Mouse (Mus musculus) hindbrain, embryonic 14.5 days (tissue): ENCODE results near the gene Etl4. TPM values are rescaled to one million over a fixed set of nuclear protein-coding genes. Genes with fewer than 3 reads are reported as not detected.

Experiments used
- ATAC-seq: fragments of 200-750 bp; cut with Nextera tagmentation; 2 replicates; pipeline ENCODE4 v1.8.0; 2017; ENCODE audit warnings: moderate number of reproducible peaks, mild to moderate bottlenecking, moderate TSS enrichment, moderate library complexity; ENCODE audit not compliant: low FRiP score
- DNase-seq: peaks from one replicate; pipeline ENCODE4 v3.0.0-alpha.2; 2015; ENCODE audit warnings: low spot score
- H3K27ac ChIP-seq: fragments of 300-500 bp; sonication (generic); 2 replicates; pipeline ENCODE4 v1.5.1; 2014; ENCODE audit warnings: mild to moderate bottlenecking, moderate library complexity
- H3K27me3 ChIP-seq: fragments of 300-500 bp; sonication (generic); 2 replicates; pipeline ENCODE4 v1.6.1; 2014; ENCODE audit warnings: mild to moderate bottlenecking, low read length, mixed read lengths; ENCODE audit not compliant: control insufficient read depth, insufficient read depth
- H3K36me3 ChIP-seq: fragments of 300-500 bp; sonication (generic); replicated peaks from 2 replicates; pipeline ENCODE4 v1.6.1; 2014; ENCODE audit not compliant: control insufficient read depth, insufficient read depth
- H3K4me1 ChIP-seq: fragments of 300-500 bp; sonication (generic); replicated peaks from 2 replicates; pipeline ENCODE4 v1.6.1; 2014; ENCODE audit warnings: antibody characterized with exemption, low read length, mixed read lengths; ENCODE audit not compliant: control insufficient read depth, insufficient read depth
- H3K4me2 ChIP-seq: fragments of 300-500 bp; sonication (generic); replicated peaks from 2 replicates; pipeline ENCODE4 v1.6.1; 2014; ENCODE audit warnings: mild to moderate bottlenecking, moderate library complexity
- H3K4me3 ChIP-seq: fragments of 300-500 bp; sonication (generic); replicated peaks from 2 replicates; pipeline ENCODE4 v1.5.1; 2014; ENCODE audit warnings: mild to moderate bottlenecking, low read length
- H3K9ac ChIP-seq: fragments of 300-500 bp; sonication (generic); 2 replicates; pipeline ENCODE4 v1.6.1; 2014
- H3K9me3 ChIP-seq: fragments of 300-500 bp; sonication (generic); 2 replicates; pipeline ENCODE4 v1.6.1; 2016; ENCODE audit warnings: low read length; ENCODE audit not compliant: control insufficient read depth
- WGBS: fragments of 180-500 bp; shearing (Covaris S2); extraction: QIAGEN DNeasy Blood & Tissue Kit; methylation state at CpG from one replicate; pipeline ENCODE4 v1.1.7; 2014; 5-methylcytosine and 5-hydroxymethylcytosine counted together
- polyA plus RNA-seq: library from polyadenylated mRNA; unstranded; fragments of >200 nt; fragmentation: Nextera tagmentation; extraction: Ambion mirVana; gene quantifications from 2 replicates; pipeline ENCODE4 v1.2.1, GENCODE M21; 2014

The Etl4 gene
- polyA plus RNA-seq, 1 experiment from 2014 or later = 5.9 TPM

GRCm38 (mm10) chr2:20609203-20609602 is 699.6 kb downstream of the Etl4 start:
- Histone ChIP-seq H3K9ac (no peak overlapping the region), H3K27ac (no peak overlapping the region), H3K36me3 (no peaks in the 10 kb centered on the region), H3K4me2 (no peak overlapping the region), H3K27me3 (no peaks in the 10 kb centered on the region), H3K4me3 (no peak overlapping the region), H3K9me3 (no peaks in the 10 kb centered on the region), H3K4me1 (no peaks in the 10 kb centered on the region)
- ATAC-seq = no peak
- no peak for DNase-seq
- WGBS = 69% methylated on average over 8 of the region's 8 CpGs

GRCm38 (mm10) chr2:20615948-20616347 is 706.4 kb downstream of the Etl4 start:
- no peak overlapping the region for H3K27ac ChIP-seq
- ATAC-seq (no peak), DNase-seq (no peak)
- H3K36me3 ChIP-seq = no peaks in the 10 kb centered on the region
- H3K4me2 ChIP-seq = no peak overlapping the region
- no peaks in the 10 kb centered on the region for H3K27me3 ChIP-seq
- no peaks in the 10 kb centered on the region for H3K9me3 ChIP-seq
- no peak overlapping the region for H3K4me3 ChIP-seq
- H3K4me1 ChIP-seq = no peaks in the 10 kb centered on the region
- no peak overlapping the region for H3K9ac ChIP-seq
- 62% methylated on average over 1 of the region's 1 CpGs for WGBS

GRCm38 (mm10) chr2:20618396-20618795 is 708.8 kb downstream of the Etl4 start:
- H3K27ac ChIP-seq = no peak overlapping the region
- no peak for DNase-seq
- no peak overlapping the region for H3K4me3 ChIP-seq
- no peaks in the 10 kb centered on the region for H3K36me3 ChIP-seq
- no peaks in the 10 kb centered on the region for H3K9me3 ChIP-seq
- H3K4me2 ChIP-seq = no peak overlapping the region
- WGBS = 96% methylated on average over 5 of the region's 5 CpGs
- H3K4me1 ChIP-seq = no peaks in the 10 kb centered on the region
- no peak overlapping the region for H3K9ac ChIP-seq
- ATAC-seq = no peak
- no peaks in the 10 kb centered on the region for H3K27me3 ChIP-seq

- H3K4me1 ChIP-seq = no peaks in the 10 kb centered on the region
- H3K36me3 ChIP-seq = no peaks in the 10 kb centered on the region
- no peaks in the 10 kb centered on the region for H3K9me3 ChIP-seq
- H3K27me3 ChIP-seq = no peaks in the 10 kb centered on the region
- ATAC-seq (no peak), DNase-seq (no peak)
- no peak overlapping the region for H3K9ac ChIP-seq
- H3K4me3 ChIP-seq = no peak overlapping the region
- no peak overlapping the region for H3K27ac ChIP-seq
- no peak overlapping the region for H3K4me2 ChIP-seq
- WGBS = 93% methylated on average over 5 of the region's 5 CpGs
These were observed 710.3 kb downstream of the Etl4 start for GRCm38 (mm10) chr2:20619881-20620280.

- Histone ChIP-seq H3K9ac (no peak overlapping the region), H3K4me2 (no peak overlapping the region), H3K4me3 (no peak overlapping the region), H3K27ac (no peak overlapping the region), H3K9me3 (no peaks in the 10 kb centered on the region), H3K27me3 (no peaks in the 10 kb centered on the region), H3K4me1 (no peaks in the 10 kb centered on the region), H3K36me3 (no peaks in the 10 kb centered on the region)
- 92% methylated on average over 8 of the region's 8 CpGs for WGBS
- ATAC-seq (no peak), DNase-seq (no peak)
These were observed 719.7 kb downstream of the Etl4 start for GRCm38 (mm10) chr2:20629156-20629712.

- ATAC-seq = no peak
- WGBS = 94% methylated on average over 3 of the region's 3 CpGs
These were observed 729.0 kb downstream of the Etl4 start for GRCm38 (mm10) chr2:20638604-20639003.

GRCm38 (mm10) chr2:20639721-20640120 is 730.1 kb downstream of the Etl4 start:
- H3K27ac ChIP-seq = no peak overlapping the region
- no peak overlapping the region for H3K4me2 ChIP-seq
- DNase-seq (no peak), ATAC-seq (no peak)
- no peaks in the 10 kb centered on the region for H3K27me3 ChIP-seq
- no peak overlapping the region for H3K9ac ChIP-seq
- H3K36me3 ChIP-seq = no peaks in the 10 kb centered on the region
- no peaks in the 10 kb centered on the region for H3K4me1 ChIP-seq
- no peak overlapping the region for H3K4me3 ChIP-seq
- H3K9me3 ChIP-seq = no peaks in the 10 kb centered on the region
- WGBS = 78% methylated on average over 2 of the region's 2 CpGs

More at GRCm38 (mm10) chr2:20638604-20639003, 729.0 kb downstream of the Etl4 start:
- Histone ChIP-seq H3K9ac (no peak overlapping the region), H3K9me3 (no peaks in the 10 kb centered on the region), H3K4me3 (no peak overlapping the region), H3K36me3 (no peaks in the 10 kb centered on the region), H3K27me3 (no peaks in the 10 kb centered on the region), H3K4me2 (no peak overlapping the region), H3K27ac (no peak overlapping the region), H3K4me1 (no peaks in the 10 kb centered on the region)
- DNase-seq = no peak

- Histone ChIP-seq H3K27ac (no peak overlapping the region), H3K9me3 (no peaks in the 10 kb centered on the region), H3K36me3 (no peaks in the 10 kb centered on the region), H3K27me3 (no peaks in the 10 kb centered on the region), H3K4me2 (no peak overlapping the region), H3K9ac (no peak overlapping the region), H3K4me1 (no peaks in the 10 kb centered on the region), H3K4me3 (no peak overlapping the region)
- no peak for DNase-seq
- ATAC-seq = no peak
- WGBS = 73% methylated on average over 9 of the region's 9 CpGs
These were observed 733.2 kb downstream of the Etl4 start for GRCm38 (mm10) chr2:20642818-20643217.

- peak; percentile 51; the same call in 1 of the 2 replicates for ATAC-seq
- DNase-seq = no peak
These were observed 740.2 kb downstream of the Etl4 start for GRCm38 (mm10) chr2:20649817-20650216.

GRCm38 (mm10) chr2:20653116-20653515 is 743.5 kb downstream of the Etl4 start:
- no peaks in the 10 kb centered on the region for H3K36me3 ChIP-seq
- no peaks in the 10 kb centered on the region for H3K4me1 ChIP-seq
- no peak overlapping the region for H3K9ac ChIP-seq
- ATAC-seq = no peak
- no peaks in the 10 kb centered on the region for H3K9me3 ChIP-seq
- DNase-seq = no peak
- H3K27me3 ChIP-seq = no peaks in the 10 kb centered on the region
- no peak overlapping the region for H3K4me3 ChIP-seq
- H3K27ac ChIP-seq = no peak overlapping the region
- H3K4me2 ChIP-seq = no peak overlapping the region

More at GRCm38 (mm10) chr2:20649817-20650216, 740.2 kb downstream of the Etl4 start:
- H3K27ac ChIP-seq = no peak overlapping the region
- no peaks in the 10 kb centered on the region for H3K9me3 ChIP-seq
- H3K27me3 ChIP-seq = no peaks in the 10 kb centered on the region
- no peaks in the 10 kb centered on the region for H3K36me3 ChIP-seq
- WGBS = 37% methylated on average over 4 of the region's 4 CpGs
- H3K9ac ChIP-seq = no peak overlapping the region
- no peaks in the 10 kb centered on the region for H3K4me1 ChIP-seq
- H3K4me2 ChIP-seq = no peak overlapping the region
- no peak overlapping the region for H3K4me3 ChIP-seq
